Mouse (Mus musculus): Measurements from ENCODE around the gene Cop1.

- TF ChIP-seq CTCF (IDR thresholded peaks at IDR 0.05; ENCODE audit: control insufficient read depth, insufficient read depth, low read length), result no peak
- TF ChIP-seq POLR2A (IDR thresholded peaks at IDR 0.05; ENCODE audit: borderline replicate concordance, control insufficient read depth, low read depth, low read length), result no peak
Measured at GRCm38 (mm10) chr1:159238147-159238546, 6.0 kb downstream of the Cop1 start.
